In genomic region chr2:27043461-27043860, GRCm38 (mm10) we compare ENCODE assay signal across 9 mouse cellular contexts. TPM values are rescaled to one million over a fixed set of nuclear protein-coding genes. Genes with fewer than 3 reads are reported as not detected.
A peak's percentile ranks its signal among the peaks of the same experiment; 100 is the strongest.
DNase-seq lines count a peak whose midpoint lies in the region; ATAC-seq and TF ChIP-seq lines count a peak whose summit lies in the region.
"Had no signal": no experiment of that assay in that cellular context is flagged by ENCODE, and none has a peak within 500 bp of the region (broad histone marks: within the 10 kb centered on the region; RNA-seq: fewer than 3 reads in every experiment).

No protein-coding gene starts in this region.

- H3K36me3 ChIP-seq in embryonic facial prominence, embryonic 10.5 days (replicated peaks), result no peaks in the 10 kb centered on the region
- H3K36me3 ChIP-seq in heart, adult 2 months (ENCODE audit: control insufficient read depth, insufficient read depth, low read length), result no peaks in the 10 kb centered on the region
- H3K36me3 ChIP-seq in kidney, adult 2 months (ENCODE audit: control insufficient read depth, insufficient read depth, low read length), result no peaks in the 10 kb centered on the region
- no peaks in the 10 kb centered on the region for H3K36me3 ChIP-seq in limb, embryonic 11.5 days (ENCODE audit: control insufficient read depth, insufficient read depth, low read length)
- H3K36me3 ChIP-seq in midbrain, embryonic 15.5 days (replicated peaks), result no peaks in the 10 kb centered on the region

- no peak for TF ChIP-seq POLR2A in heart, adult 2 months (IDR thresholded peaks at IDR 0.05; ENCODE audit: insufficient read depth, low read depth, low read length)
- no peak for TF ChIP-seq POLR2A in kidney, adult 2 months (IDR thresholded peaks at IDR 0.05; ENCODE audit: low read depth, low read length)

- peak; percentile 88 for TF ChIP-seq CTCF in heart, adult 2 months (IDR thresholded peaks at IDR 0.05)
- TF ChIP-seq CTCF in kidney, adult 2 months (conservative IDR thresholded peaks at IDR 0.05; ENCODE audit: insufficient read depth, insufficient read length, low read depth, low read length), result peak; percentile 78

- no peak overlapping the region for H3K9ac ChIP-seq in heart, adult 2 months (ENCODE audit: low read depth, low read length)
- H3K9ac ChIP-seq in limb, embryonic 11.5 days (ENCODE audit: low read length), result no peak overlapping the region
- no peak overlapping the region for H3K9ac ChIP-seq in midbrain, embryonic 15.5 days

- ATAC-seq in limb, embryonic 11.5 days (ENCODE audit: insufficient number of reproducible peaks, low FRiP score, low TSS enrichment, low read depth), result peak; percentile 70
- peak; percentile 86 for ATAC-seq in midbrain, embryonic 15.5 days (replicated peaks)
- no peak; the same call in 1 of the 2 replicates for ATAC-seq in megakaryocyte, adult 5-6 weeks (ENCODE audit: poor library complexity, severe bottlenecking)

- H3K79me2 ChIP-seq in heart, adult 2 months (replicated peaks; ENCODE audit: control insufficient read depth, insufficient read depth, low read length), result no peaks in the 10 kb centered on the region

- no peak overlapping the region for H3K27ac ChIP-seq in embryonic facial prominence, embryonic 10.5 days (replicated peaks)
- H3K27ac ChIP-seq in heart, adult 2 months, result no peak overlapping the region
- no peak overlapping the region for H3K27ac ChIP-seq in kidney, adult 2 months (ENCODE audit: insufficient read depth, low read depth, low read length)
- H3K27ac ChIP-seq in limb, embryonic 11.5 days (replicated peaks; ENCODE audit: low read depth, low read length), result no peak overlapping the region
- H3K27ac ChIP-seq in midbrain, embryonic 15.5 days, result no peak overlapping the region

- no peaks in the 10 kb centered on the region; the same call in 1 of the 2 replicates for H3K4me1 ChIP-seq in embryonic facial prominence, embryonic 10.5 days
- peaks cover 16% of the 10 kb centered on the region for H3K4me1 ChIP-seq in heart, adult 2 months (ENCODE audit: control insufficient read depth, insufficient read depth, low read length)
- peaks cover 7% of the 10 kb centered on the region; the same call in 1 of the 2 replicates for H3K4me1 ChIP-seq in kidney, adult 2 months (ENCODE audit: control insufficient read depth, insufficient read depth, low read length)
- no peaks in the 10 kb centered on the region for H3K4me1 ChIP-seq in limb, embryonic 11.5 days (ENCODE audit: control insufficient read depth, insufficient read depth, low read length)
- H3K4me1 ChIP-seq in midbrain, embryonic 15.5 days, result no peaks in the 10 kb centered on the region

- WGBS in embryonic facial prominence, embryonic 10.5 days, result 22% methylated on average over 3 of the region's 3 CpGs
- 22% methylated on average over 3 of the region's 3 CpGs for WGBS in heart, adult 2 months
- WGBS in kidney, adult 2 months, result 38% methylated on average over 3 of the region's 3 CpGs
- WGBS in limb, embryonic 11.5 days, result 12% methylated on average over 3 of the region's 3 CpGs
- WGBS in midbrain, embryonic 15.5 days, result 22% methylated on average over 3 of the region's 3 CpGs

- intact Hi-C loops in heart, adult 2 months (cut with DNase I), result loop anchor here (1.0 to 2.0 kb wide), 2 partner anchors 79 to 194 kb away; no protein-coding TSS in a partner anchor

- 0 out of 2 replicates have a peak, but pooled peaks cover 8% of the 10 kb centered on the region for H3K27me3 ChIP-seq in embryonic facial prominence, embryonic 10.5 days (replicated peaks; ENCODE audit: low read depth, poor library complexity, severe bottlenecking)
- no peaks in the 10 kb centered on the region for H3K27me3 ChIP-seq in heart, adult 2 months (ENCODE audit: control insufficient read depth, insufficient read depth, low read length)
- no peaks in the 10 kb centered on the region for H3K27me3 ChIP-seq in kidney, adult 2 months (replicated peaks; ENCODE audit: control insufficient read depth, insufficient read depth, low read length)
- H3K27me3 ChIP-seq in limb, embryonic 11.5 days (ENCODE audit: control insufficient read depth, insufficient read depth, low read length), result no peaks in the 10 kb centered on the region
- no peaks in the 10 kb centered on the region for H3K27me3 ChIP-seq in midbrain, embryonic 15.5 days (replicated peaks)

- no peaks in the 10 kb centered on the region for H3K9me3 ChIP-seq in embryonic facial prominence, embryonic 10.5 days
- H3K9me3 ChIP-seq in limb, embryonic 11.5 days (ENCODE audit: control insufficient read depth, low read length), result no peaks in the 10 kb centered on the region
- no peaks in the 10 kb centered on the region for H3K9me3 ChIP-seq in midbrain, embryonic 15.5 days

- no peak overlapping the region for H3K4me3 ChIP-seq in embryonic facial prominence, embryonic 10.5 days
- H3K4me3 ChIP-seq in heart, adult 2 months, result no peak overlapping the region
- no peak overlapping the region for H3K4me3 ChIP-seq in kidney, adult 2 months (ENCODE audit: insufficient read depth, low read depth, low read length)
- no peak overlapping the region for H3K4me3 ChIP-seq in limb, embryonic 11.5 days (ENCODE audit: low read depth, low read length)
- H3K4me3 ChIP-seq in midbrain, embryonic 15.5 days, result no peak overlapping the region
- H3K4me3 ChIP-seq: myocyte had no signal

- DNase-seq in adrenal gland, adult 18-20 months (ENCODE audit: low spot score in 2 of 2), result peak; percentile 73 to 82
- peak; percentile 88 for DNase-seq in embryonic facial prominence, embryonic 10.5 days (ENCODE audit: low spot score)
- peak; percentile 85 to 88 for DNase-seq in heart, adult 2 months
- peak; percentile 88 for DNase-seq in kidney, adult 2 months
- DNase-seq in limb, embryonic 11.5 days (ENCODE audit: low spot score), result peak; percentile 91
- DNase-seq in spleen, postnatal 14 days (ENCODE audit: low spot score in 2 of 2), result peak; percentile 50 to 66

- no peak overlapping the region for H3K4me2 ChIP-seq in limb, embryonic 11.5 days (ENCODE audit: low read depth, severe bottlenecking)
- H3K4me2 ChIP-seq in midbrain, embryonic 15.5 days, result no peak overlapping the region

- TF ChIP-seq EP300 in heart, adult 2 months (IDR thresholded peaks at IDR 0.05; ENCODE audit: insufficient read depth, low read depth, low read length), result peak; percentile 80

RNA-seq across cellular contexts. Expression of gene Slc2a6, which starts 15.7 kb away (rescaled TPM):
- total RNA-seq in adrenal gland, adult 18-20 months (2021), result 1 to 10 TPM in 1 of 2 experiments, under 1 TPM in 1; 0.33 to 1.1 TPM
- 1.4 and 2.3 TPM in 2 replicates for polyA plus RNA-seq in embryonic facial prominence, embryonic 10.5 days (2016; fragmentation: Nextera tagmentation; extraction: Ambion mirVana)
- under 1 TPM; 0.21 to 0.41 TPM for total RNA-seq in heart, adult 2 months (2021)
- 0.97 and 1.1 TPM in 2 replicates for polyA plus RNA-seq in heart, adult 2 months (2012; rRNA removed)
- 1.5 and 1.8 TPM in 2 replicates for polyA plus RNA-seq in kidney, adult 2 months (2012; rRNA removed)
- 0.72 and 1.3 TPM in 2 replicates for polyA plus RNA-seq in limb, embryonic 11.5 days (2014; fragmentation: Nextera tagmentation; extraction: Ambion mirVana)
- 9.0 and 9.3 TPM in 2 replicates for polyA plus RNA-seq in midbrain, embryonic 15.5 days (2015; fragmentation: Nextera tagmentation; extraction: Ambion mirVana)
- total RNA-seq in megakaryocyte, adult 5-6 weeks (2015), result 23.0 and 23.3 TPM in 2 replicates
- 39.1 and 40.0 TPM in 2 replicates for total RNA-seq in megakaryocyte, adult 5-6 weeks (2017)

RNA-seq across cellular contexts. Expression of gene Mymk, which starts 28.5 kb away (rescaled TPM):
- total RNA-seq in adrenal gland, adult 18-20 months (2021), result not detected
- 0.17 TPM in 1 of 2 replicates, not detected in the other for polyA plus RNA-seq in embryonic facial prominence, embryonic 10.5 days (2016; fragmentation: Nextera tagmentation; extraction: Ambion mirVana)
- total RNA-seq in heart, adult 2 months (2021), result not detected
- 0.10 TPM in 1 of 2 replicates, not detected in the other for polyA plus RNA-seq in heart, adult 2 months (2012; rRNA removed)
- polyA plus RNA-seq in kidney, adult 2 months (2012; rRNA removed), result 0.09 and 0.16 TPM in 2 replicates
- polyA plus RNA-seq in limb, embryonic 11.5 days (2014; fragmentation: Nextera tagmentation; extraction: Ambion mirVana), result 5.7 and 6.2 TPM in 2 replicates
- 0.14 TPM in 2 replicates for polyA plus RNA-seq in midbrain, embryonic 15.5 days (2015; fragmentation: Nextera tagmentation; extraction: Ambion mirVana)
- total RNA-seq in megakaryocyte, adult 5-6 weeks (2015), result not detected in 2 replicates
- not detected in 2 replicates for total RNA-seq in megakaryocyte, adult 5-6 weeks (2017)

RNA-seq across cellular contexts. Expression of gene Cacfd1, which starts 33.7 kb away (rescaled TPM):
- 10 to 100 TPM; 46.9 to 62.8 TPM for total RNA-seq in adrenal gland, adult 18-20 months (2021)
- 91.0 and 97.4 TPM in 2 replicates for polyA plus RNA-seq in embryonic facial prominence, embryonic 10.5 days (2016; fragmentation: Nextera tagmentation; extraction: Ambion mirVana)
- total RNA-seq in heart, adult 2 months (2021), result 10 to 100 TPM; 44.5 to 44.7 TPM
- polyA plus RNA-seq in heart, adult 2 months (2012; rRNA removed), result 57.7 and 82.3 TPM in 2 replicates
- polyA plus RNA-seq in kidney, adult 2 months (2012; rRNA removed), result 70.2 and 72.7 TPM in 2 replicates
- polyA plus RNA-seq in limb, embryonic 11.5 days (2014; fragmentation: Nextera tagmentation; extraction: Ambion mirVana), result 86.7 and 92.9 TPM in 2 replicates
- polyA plus RNA-seq in midbrain, embryonic 15.5 days (2015; fragmentation: Nextera tagmentation; extraction: Ambion mirVana), result 123 and 126 TPM in 2 replicates
- 11.9 and 14.9 TPM in 2 replicates for total RNA-seq in megakaryocyte, adult 5-6 weeks (2015)
- 4.7 and 7.5 TPM in 2 replicates for total RNA-seq in megakaryocyte, adult 5-6 weeks (2017)

RNA-seq across cellular contexts. Expression of gene Adamtsl2, which starts 35.7 kb away (rescaled TPM):
- total RNA-seq in adrenal gland, adult 18-20 months (2021), result 10 to 100 TPM; 20.4 to 23.7 TPM
- 2.1 and 3.0 TPM in 2 replicates for polyA plus RNA-seq in embryonic facial prominence, embryonic 10.5 days (2016; fragmentation: Nextera tagmentation; extraction: Ambion mirVana)
- total RNA-seq in heart, adult 2 months (2021), result 10 to 100 TPM in 1 of 2 experiments, 1 to 10 TPM in 1; 9.2 to 18.9 TPM
- polyA plus RNA-seq in heart, adult 2 months (2012; rRNA removed), result 27.0 and 38.7 TPM in 2 replicates
- polyA plus RNA-seq in kidney, adult 2 months (2012; rRNA removed), result 21.7 and 25.7 TPM in 2 replicates
- polyA plus RNA-seq in limb, embryonic 11.5 days (2014; fragmentation: Nextera tagmentation; extraction: Ambion mirVana), result 9.4 and 10.2 TPM in 2 replicates
- 9.7 and 10.1 TPM in 2 replicates for polyA plus RNA-seq in midbrain, embryonic 15.5 days (2015; fragmentation: Nextera tagmentation; extraction: Ambion mirVana)
- not detected in 2 replicates for total RNA-seq in megakaryocyte, adult 5-6 weeks (2015)
- total RNA-seq in megakaryocyte, adult 5-6 weeks (2017), result not detected in 2 replicates
